16 mouse cellular contexts compared by ENCODE assay signal in the genomic region with DNA sequence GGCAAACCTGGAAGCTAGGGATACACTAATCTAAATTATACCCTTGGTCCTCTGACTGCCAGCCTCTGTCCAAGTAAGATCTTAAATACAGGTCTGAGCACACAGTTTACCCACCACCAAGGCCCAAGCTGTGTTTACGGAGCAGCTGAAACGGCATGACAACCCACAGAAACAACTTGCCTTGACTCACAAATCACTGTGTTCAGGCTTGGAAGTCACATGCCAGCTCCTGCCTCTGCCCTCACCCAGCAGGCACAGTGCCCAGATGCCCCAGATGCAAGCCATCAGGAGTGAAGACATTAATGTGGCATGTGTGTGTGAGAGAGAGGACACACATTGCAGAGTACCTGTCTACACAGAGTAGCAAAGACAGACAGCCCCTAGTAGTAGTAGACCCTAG.
A peak's percentile ranks its signal among the peaks of the same experiment; 100 is the strongest.
DNase-seq lines count a peak whose midpoint lies in the region; ATAC-seq and TF ChIP-seq lines count a peak whose summit lies in the region.
"Had no signal": no experiment of that assay in that cellular context is flagged by ENCODE, and none has a peak within 500 bp of the region (broad histone marks: within the 10 kb centered on the region; RNA-seq: fewer than 3 reads in every experiment).

No protein-coding gene starts in this region.

- TF ChIP-seq CTCF in olfactory bulb, adult 2 months (IDR thresholded peaks at IDR 0.05; ENCODE audit: insufficient read depth, low read depth, low read length): no peak
- no peak for TF ChIP-seq CTCF in thymus, adult 2 months (IDR thresholded peaks at IDR 0.05; ENCODE audit: borderline replicate concordance, control insufficient read depth, extremely low read depth, insufficient read depth, low read length, poor library complexity)

- no peaks in the 10 kb centered on the region for H3K36me3 ChIP-seq in heart, embryonic 12.5 days
- H3K36me3 ChIP-seq in neural tube, embryonic 13.5 days: no peaks in the 10 kb centered on the region
- H3K36me3 ChIP-seq in thymus, adult 2 months (ENCODE audit: control insufficient read depth, insufficient read depth, low read length): no peaks in the 10 kb centered on the region
- H3K36me3 ChIP-seq: limb, embryonic 10.5 days; liver, embryonic 13.5 days; stomach, embryonic 15.5 days had no signal

- H3K4me3 ChIP-seq in heart, embryonic 12.5 days: no peak overlapping the region
- H3K4me3 ChIP-seq in neural tube, embryonic 13.5 days: no peak overlapping the region
- no peak overlapping the region for H3K4me3 ChIP-seq in olfactory bulb, adult 2 months (ENCODE audit: insufficient read depth, low read depth, low read length)
- H3K4me3 ChIP-seq in thymus, adult 2 months (ENCODE audit: control insufficient read depth, insufficient read depth, low read length): no peak overlapping the region
- H3K4me3 ChIP-seq: limb, embryonic 10.5 days; liver, embryonic 13.5 days; stomach, embryonic 15.5 days had no signal

- H3K27ac ChIP-seq in heart, embryonic 12.5 days (ENCODE audit: poor library complexity, severe bottlenecking): no peak overlapping the region
- no peak overlapping the region; the same call in 1 of the 2 replicates for H3K27ac ChIP-seq in neural tube, embryonic 13.5 days (replicated peaks)
- H3K27ac ChIP-seq in olfactory bulb, adult 2 months (ENCODE audit: insufficient read depth, low read depth, low read length): peak overlapping the region; percentile 65; the same call in 1 of the 2 replicates
- no peak overlapping the region for H3K27ac ChIP-seq in thymus, adult 2 months (ENCODE audit: control insufficient read depth, insufficient read depth, low read length)
- H3K27ac ChIP-seq: kidney, postnatal 0 days; limb, embryonic 10.5 days; liver, embryonic 13.5 days; stomach, embryonic 15.5 days had no signal

- no peak for ATAC-seq in heart, embryonic 12.5 days (ENCODE audit: insufficient number of reproducible peaks, low FRiP score)
- peak; percentile 30 for ATAC-seq in neural tube, embryonic 13.5 days (ENCODE audit: low read depth)
- ATAC-seq: forebrain, embryonic 16.5 days had no signal

- TF ChIP-seq POLR2A in olfactory bulb, adult 2 months (IDR thresholded peaks at IDR 0.05; ENCODE audit: insufficient read depth, low read depth, low read length): no peak
- TF ChIP-seq POLR2A in thymus, adult 2 months (IDR thresholded peaks at IDR 0.05; ENCODE audit: control insufficient read depth, extremely low read depth, insufficient read depth, low read length, poor library complexity): no peak

- no peaks in the 10 kb centered on the region for H3K9me3 ChIP-seq in heart, embryonic 12.5 days (replicated peaks)
- no peaks in the 10 kb centered on the region for H3K9me3 ChIP-seq in neural tube, embryonic 13.5 days
- H3K9me3 ChIP-seq: limb, embryonic 10.5 days; liver, embryonic 13.5 days; stomach, embryonic 15.5 days had no signal

- H3K27me3 ChIP-seq in heart, embryonic 12.5 days (replicated peaks): no peaks in the 10 kb centered on the region
- no peaks in the 10 kb centered on the region for H3K27me3 ChIP-seq in neural tube, embryonic 13.5 days
- no peaks in the 10 kb centered on the region for H3K27me3 ChIP-seq in thymus, adult 2 months (ENCODE audit: control insufficient read depth, insufficient read depth, low read length)
- H3K27me3 ChIP-seq: liver, embryonic 13.5 days; stomach, embryonic 15.5 days had no signal

- WGBS in heart, embryonic 12.5 days: 86% methylated on average over 2 of the region's 2 CpGs
- WGBS in neural tube, embryonic 13.5 days: 63% methylated on average over 2 of the region's 2 CpGs
- 30% methylated on average over 2 of the region's 2 CpGs for WGBS in olfactory bulb, adult 2 months
- 88% methylated on average over 2 of the region's 2 CpGs for WGBS in thymus, adult 2 months

- intact Hi-C loops in heart, postnatal 10 days (cut with DNase I): no loop called here

- peak; percentile 47 to 51 for DNase-seq in heart, postnatal 10 days
- DNase-seq in neural tube, embryonic 10.5 days (ENCODE audit: extremely low spot score, low spot score): no peak
- DNase-seq in adrenal gland, adult 8-10 months: peak; percentile 42
- no peak for DNase-seq in thymus, adult 2 months
- no peak for DNase-seq in frontal cortex, adult 2 months (ENCODE audit: extremely low spot score in 1 of 2, low spot score in 1 of 2)
- DNase-seq: cerebellum, adult 11-12 months; gastrocnemius, postnatal 10 days; liver, embryonic 13.5 days; thymus, postnatal 25 days had no signal

- H3K4me1 ChIP-seq in heart, embryonic 12.5 days (replicated peaks): no peaks in the 10 kb centered on the region
- peaks cover 16% of the 10 kb centered on the region for H3K4me1 ChIP-seq in neural tube, embryonic 13.5 days (replicated peaks)
- H3K4me1 ChIP-seq in olfactory bulb, adult 2 months (ENCODE audit: control insufficient read depth, insufficient read depth, low read length): peaks cover 26% of the 10 kb centered on the region
- H3K4me1 ChIP-seq in thymus, adult 2 months (replicated peaks; ENCODE audit: control insufficient read depth, insufficient read depth, low read length): no peaks in the 10 kb centered on the region; the same call in 1 of the 2 replicates
- H3K4me1 ChIP-seq: limb, embryonic 10.5 days; liver, embryonic 13.5 days; stomach, embryonic 15.5 days had no signal

- H3K9ac ChIP-seq in heart, embryonic 12.5 days: no peak overlapping the region
- H3K9ac ChIP-seq in neural tube, embryonic 13.5 days: no peak overlapping the region
- H3K9ac ChIP-seq: liver, embryonic 13.5 days; stomach, embryonic 15.5 days had no signal

- H3K4me2 ChIP-seq in heart, embryonic 12.5 days: no peak overlapping the region
- H3K4me2 ChIP-seq in neural tube, embryonic 13.5 days: no peak overlapping the region
- H3K4me2 ChIP-seq: liver, embryonic 13.5 days; stomach, embryonic 15.5 days had no signal

Comparison
In these comparisons a context has a peak if more than half of its experiments do, and no peak if none do; other contexts are left out.
1. DNase-seq: peak in heart, postnatal 10 days (2 of 2) and adrenal gland, adult 8-10 months (single experiment); none in neural tube, embryonic 10.5 days (single experiment), thymus, adult 2 months (single experiment) and frontal cortex, adult 2 months (0 of 2).